ENCODE assay signal across 13 mouse cellular contexts in the genomic region with DNA sequence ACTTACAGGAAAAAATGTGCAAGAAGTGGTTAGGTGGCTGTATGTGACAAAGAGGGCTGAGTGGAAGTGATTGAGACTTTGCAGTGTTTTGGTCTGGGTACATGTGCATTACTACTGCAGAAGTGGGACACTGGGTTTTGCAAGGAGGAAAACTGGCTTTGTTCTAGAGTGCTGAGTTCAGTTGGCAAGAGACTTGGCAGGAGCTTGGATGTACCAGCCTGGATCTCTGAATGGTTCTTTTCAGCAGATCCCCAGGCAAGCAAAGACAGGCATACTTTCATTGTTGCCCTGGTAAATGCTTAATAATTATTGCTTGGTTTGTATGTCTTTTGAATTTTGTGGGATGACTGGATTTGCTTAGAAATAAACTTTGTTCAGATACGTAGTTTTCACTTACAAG.
DNase-seq lines count a peak whose midpoint lies in the region; ATAC-seq lines count a peak whose summit lies in the region.
"Had no signal": no experiment of that assay in that cellular context is flagged by ENCODE, and none has a peak within 500 bp of the region (broad histone marks: within the 10 kb centered on the region; RNA-seq: fewer than 3 reads in every experiment).

No protein-coding gene starts in this region.

- H3K27ac ChIP-seq in lung, embryonic 15.5 days, result peak overlapping the region; percentile 37; the same call in 1 of the 2 replicates
- H3K27ac ChIP-seq in heart, embryonic 12.5 days (ENCODE audit: poor library complexity, severe bottlenecking), result no peak overlapping the region
- H3K27ac ChIP-seq: heart, embryonic 13.5 days; liver, embryonic 14.5 days; midbrain, embryonic 12.5 days had no signal

- H3K9me3 ChIP-seq in lung, embryonic 15.5 days, result no peaks in the 10 kb centered on the region; the same call in 1 of the 2 replicates
- H3K9me3 ChIP-seq in heart, embryonic 12.5 days (replicated peaks), result no peaks in the 10 kb centered on the region
- H3K9me3 ChIP-seq: midbrain, embryonic 12.5 days had no signal

- H3K27me3 ChIP-seq in lung, embryonic 15.5 days, result no peaks in the 10 kb centered on the region
- H3K27me3 ChIP-seq in heart, embryonic 12.5 days (replicated peaks), result no peaks in the 10 kb centered on the region
- H3K27me3 ChIP-seq: heart, embryonic 13.5 days; midbrain, embryonic 12.5 days had no signal

- H3K36me3 ChIP-seq in lung, embryonic 15.5 days, result no peaks in the 10 kb centered on the region
- no peaks in the 10 kb centered on the region for H3K36me3 ChIP-seq in heart, embryonic 12.5 days
- H3K36me3 ChIP-seq: midbrain, embryonic 12.5 days had no signal

- H3K4me3 ChIP-seq in lung, embryonic 15.5 days, result no peak overlapping the region
- H3K4me3 ChIP-seq in heart, embryonic 12.5 days, result no peak overlapping the region
- H3K4me3 ChIP-seq: heart, embryonic 13.5 days; midbrain, embryonic 12.5 days had no signal

- no peak overlapping the region for H3K4me2 ChIP-seq in lung, embryonic 15.5 days
- no peak overlapping the region for H3K4me2 ChIP-seq in heart, embryonic 12.5 days
- H3K4me2 ChIP-seq: heart, embryonic 13.5 days; midbrain, embryonic 12.5 days had no signal

- no peak for DNase-seq in frontal cortex, postnatal 14 days (ENCODE audit: low spot score in 2 of 2)
- no peak for DNase-seq in lung, postnatal 14 days
- peak; percentile 65 for DNase-seq in cerebellum, adult 9-10 months
- DNase-seq in layer of hippocampus, adult 9-10 months (ENCODE audit: low spot score), result peak; percentile 48
- DNase-seq in urinary bladder, postnatal 10 days (ENCODE audit: low spot score), result no peak
- DNase-seq: kidney, postnatal 36 days; retina, postnatal 1 day had no signal

- ATAC-seq in frontal cortex, adult (ENCODE audit: low TSS enrichment), result peak; percentile 84
- ATAC-seq in lung, embryonic 15.5 days (ENCODE audit: borderline replicate concordance, extremely low read depth, low FRiP score, low TSS enrichment), result no peak
- no peak for ATAC-seq in heart, embryonic 12.5 days (ENCODE audit: insufficient number of reproducible peaks, low FRiP score)

- H3K9ac ChIP-seq in lung, embryonic 15.5 days, result no peak overlapping the region
- no peak overlapping the region for H3K9ac ChIP-seq in heart, embryonic 12.5 days
- H3K9ac ChIP-seq: heart, embryonic 13.5 days; liver, embryonic 14.5 days; midbrain, embryonic 12.5 days had no signal

- WGBS in lung, embryonic 15.5 days, result 87% methylated on average over 1 of the region's 1 CpGs
- WGBS in heart, embryonic 12.5 days, result 73% methylated on average over 1 of the region's 1 CpGs

- peaks cover 27% of the 10 kb centered on the region for H3K4me1 ChIP-seq in lung, embryonic 15.5 days
- peaks cover 29% of the 10 kb centered on the region for H3K4me1 ChIP-seq in heart, embryonic 12.5 days (replicated peaks)

Comparison
In these comparisons a context has a peak if more than half of its experiments do, and no peak if none do; other contexts are left out.
1. DNase-seq: peak in cerebellum, adult 9-10 months (single experiment) and layer of hippocampus, adult 9-10 months (single experiment); none in frontal cortex, postnatal 14 days (0 of 2), lung, postnatal 14 days (single experiment) and urinary bladder, postnatal 10 days (single experiment).